ENCODE assay signal across 12 mouse cellular contexts in genomic region chr14:101477081-101477826, GRCm38 (mm10).
DNase-seq lines count a peak whose midpoint lies in the region; ATAC-seq and TF ChIP-seq lines count a peak whose summit lies in the region.
"Had no signal": no experiment of that assay in that cellular context is flagged by ENCODE, and none has a peak within 500 bp of the region (broad histone marks: within the 10 kb centered on the region; RNA-seq: fewer than 3 reads in every experiment).

No protein-coding gene starts in this region.

- ATAC-seq in Patski: peak; percentile 31
- ATAC-seq in frontal cortex, adult (ENCODE audit: low TSS enrichment): no peak

- in situ Hi-C loops in Patski (cut with MboI; ENCODE audit: low pct_unique_long_range_greater_than_20kb): no loop called here

- no peak overlapping the region for H3K27ac ChIP-seq in small intestine, adult 2 months (ENCODE audit: insufficient read depth, low read depth, low read length)
- H3K27ac ChIP-seq: neural tube, embryonic 12.5 days; stomach, embryonic 15.5 days had no signal

- DNase-seq in Patski (ENCODE audit: low read depth, low spot score): no peak
- DNase-seq in adrenal gland, postnatal 25 days: peak; percentile 48
- peak; percentile 57 for DNase-seq in kidney, adult 9 months
- DNase-seq in frontal cortex, postnatal 10 days (ENCODE audit: low spot score in 2 of 2): no peak
- DNase-seq in spleen, adult 18-20 months: no peak
- DNase-seq: heart, adult 11 months; layer of hippocampus, adult 9-11 months; lung, adult 18-20 months had no signal

- CTCF ChIA-PET in Patski (lab: Charles Lee): interaction anchor here (1.0 kb wide), 1 partner anchor 19 kb away, joined by 3 read pairs; no protein-coding TSS in a partner anchor

- no peak for TF ChIP-seq CTCF in Patski (IDR thresholded peaks at IDR 0.05)
- no peak for TF ChIP-seq CTCF in small intestine, adult 2 months (IDR thresholded peaks at IDR 0.05; ENCODE audit: extremely low read depth, insufficient read length, insufficient replicate concordance, low read depth, low read length)

- TF ChIP-seq POLR2A in small intestine, adult 2 months (IDR thresholded peaks at IDR 0.05; ENCODE audit: low read depth, low read length): no peak

- no peaks in the 10 kb centered on the region for H3K27me3 ChIP-seq in Patski
- H3K27me3 ChIP-seq in small intestine, adult 2 months (ENCODE audit: control insufficient read depth, insufficient read depth, low read length): no peaks in the 10 kb centered on the region
- H3K27me3 ChIP-seq: neural tube, embryonic 12.5 days; stomach, embryonic 15.5 days had no signal

- no peaks in the 10 kb centered on the region for H3K36me3 ChIP-seq in small intestine, adult 2 months (ENCODE audit: control insufficient read depth, insufficient read depth, low read length)
- H3K36me3 ChIP-seq: neural tube, embryonic 12.5 days; stomach, embryonic 15.5 days had no signal

- POLR2A ChIA-PET in Patski (lab: Charles Lee): no interaction called here

- H3K4me3 ChIP-seq in small intestine, adult 2 months (ENCODE audit: low read depth, low read length): peak overlapping the region; percentile 21
- H3K4me3 ChIP-seq: neural tube, embryonic 12.5 days; stomach, embryonic 15.5 days had no signal

- WGBS in small intestine, adult 2 months: 79% methylated on average over 20 of the region's 20 CpGs

- no peaks in the 10 kb centered on the region for H3K4me1 ChIP-seq in small intestine, adult 2 months (ENCODE audit: control insufficient read depth, insufficient read depth, insufficient read length, low read length)
- H3K4me1 ChIP-seq: neural tube, embryonic 12.5 days; stomach, embryonic 15.5 days had no signal

Comparison
In these comparisons a context has a peak if more than half of its experiments do, and no peak if none do; other contexts are left out.
1. DNase-seq: peak in adrenal gland, postnatal 25 days (single experiment) and kidney, adult 9 months (single experiment); none in Patski (single experiment), frontal cortex, postnatal 10 days (0 of 2) and spleen, adult 18-20 months (0 of 2).